Mouse (Mus musculus) lung, embryonic 16.5 days (tissue): Measurements from ENCODE around the gene Anks1. TPM values are rescaled to one million over a fixed set of nuclear protein-coding genes. Genes with fewer than 3 reads are reported as not detected.
"Not testable (repeated sequence)": the region's sequence is repeated elsewhere in the genome, so short reads cannot be mapped to it uniquely, and the experiment has no call there.

Source experiments
- ATAC-seq: fragments of 200-750 bp; cut with Nextera tagmentation; 2 replicates; pipeline ENCODE4 v1.8.0; 2017; ENCODE audit warnings: low read depth, mild to moderate bottlenecking, moderate library complexity
- H3K27ac ChIP-seq: fragments of 300-500 bp; sonication (generic); 2 replicates; pipeline ENCODE4 v1.5.1; 2014; ENCODE audit warnings: mild to moderate bottlenecking, control low read depth, low read length
- H3K27me3 ChIP-seq: fragments of 300-500 bp; sonication (generic); 2 replicates; pipeline ENCODE4 v1.6.1; 2014; ENCODE audit warnings: low read depth, low read length, mixed read lengths; ENCODE audit not compliant: control insufficient read depth, insufficient read depth
- H3K36me3 ChIP-seq: fragments of 300-500 bp; sonication (generic); 2 replicates; pipeline ENCODE4 v1.6.1; 2014; ENCODE audit warnings: low read length; ENCODE audit not compliant: control insufficient read depth, insufficient read depth
- H3K4me1 ChIP-seq: fragments of 300-500 bp; sonication (generic); replicated peaks from 2 replicates; pipeline ENCODE4 v1.6.1; 2014; ENCODE audit warnings: low read length, mixed read lengths; ENCODE audit not compliant: control insufficient read depth, insufficient read depth
- H3K4me2 ChIP-seq: fragments of 300-500 bp; sonication (generic); 2 replicates; pipeline ENCODE4 v1.6.1; 2014; ENCODE audit warnings: low read depth, low read length, control low read depth
- H3K4me3 ChIP-seq: fragments of 300-500 bp; sonication (generic); 2 replicates; pipeline ENCODE4 v1.5.1; 2014; ENCODE audit warnings: mild to moderate bottlenecking, low read length, control low read depth
- H3K9ac ChIP-seq: fragments of 300-500 bp; sonication (generic); 2 replicates; pipeline ENCODE4 v1.6.1; 2014; ENCODE audit warnings: low read length, control low read depth
- H3K9me3 ChIP-seq: fragments of 300-500 bp; sonication (generic); 2 replicates; pipeline ENCODE4 v1.6.1; 2016; ENCODE audit warnings: low read length; ENCODE audit not compliant: control insufficient read depth
- WGBS: fragments of 180-500 bp; shearing (Covaris S2); extraction: QIAGEN DNeasy Blood & Tissue Kit; methylation state at CpG from one replicate; pipeline ENCODE4 v1.1.7; 2014; 5-methylcytosine and 5-hydroxymethylcytosine counted together
- polyA plus RNA-seq: library from polyadenylated mRNA; unstranded; fragments of >200 nt; fragmentation: Nextera tagmentation; extraction: Ambion mirVana; gene quantifications from 2 replicates; pipeline ENCODE4 v1.2.1, GENCODE M21; 2015

The Anks1 gene
- polyA plus RNA-seq, 1 experiment from 2014 or later = 18.1 TPM

DNA sequence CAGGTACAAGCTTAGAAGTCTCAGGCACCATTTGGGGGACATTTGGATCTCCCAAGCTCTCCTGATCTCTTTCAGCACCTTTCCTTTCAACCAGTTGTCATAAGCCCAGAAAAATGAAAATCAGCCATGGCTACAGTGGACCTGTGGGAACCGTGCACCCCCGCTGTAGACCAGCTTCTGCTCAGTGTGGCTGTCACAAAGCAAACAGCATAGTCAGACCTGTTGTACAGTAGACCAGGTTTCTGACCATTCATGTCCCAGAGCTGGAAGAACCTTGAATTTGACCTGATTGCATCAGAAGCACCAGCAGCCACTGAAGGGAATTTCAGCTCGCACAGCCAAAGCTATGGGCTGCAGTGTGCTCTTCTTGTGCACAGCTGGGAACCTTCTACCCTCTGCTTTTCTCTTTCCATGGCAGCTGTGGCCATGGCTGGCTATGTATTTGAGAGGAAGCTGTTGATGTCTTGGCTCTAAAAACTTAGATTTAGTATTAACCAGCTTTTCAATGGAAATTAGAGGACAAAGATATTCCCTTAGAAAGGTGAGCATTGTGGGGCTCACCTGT lies 71.4 kb downstream of the Anks1 start:
- Histone ChIP-seq H3K36me3 (peaks cover 7% of the 10 kb centered on the region), H3K4me1 (no peaks in the 10 kb centered on the region), H3K9me3 (no peaks in the 10 kb centered on the region), H3K27me3 (no peaks in the 10 kb centered on the region), H3K27ac (no peak overlapping the region), H3K4me2 (no peak overlapping the region), H3K9ac (no peak overlapping the region), H3K4me3 (no peak overlapping the region)
- peak; percentile 70 for ATAC-seq
- WGBS = 87% methylated on average over 3 of the region's 3 CpGs

DNA sequence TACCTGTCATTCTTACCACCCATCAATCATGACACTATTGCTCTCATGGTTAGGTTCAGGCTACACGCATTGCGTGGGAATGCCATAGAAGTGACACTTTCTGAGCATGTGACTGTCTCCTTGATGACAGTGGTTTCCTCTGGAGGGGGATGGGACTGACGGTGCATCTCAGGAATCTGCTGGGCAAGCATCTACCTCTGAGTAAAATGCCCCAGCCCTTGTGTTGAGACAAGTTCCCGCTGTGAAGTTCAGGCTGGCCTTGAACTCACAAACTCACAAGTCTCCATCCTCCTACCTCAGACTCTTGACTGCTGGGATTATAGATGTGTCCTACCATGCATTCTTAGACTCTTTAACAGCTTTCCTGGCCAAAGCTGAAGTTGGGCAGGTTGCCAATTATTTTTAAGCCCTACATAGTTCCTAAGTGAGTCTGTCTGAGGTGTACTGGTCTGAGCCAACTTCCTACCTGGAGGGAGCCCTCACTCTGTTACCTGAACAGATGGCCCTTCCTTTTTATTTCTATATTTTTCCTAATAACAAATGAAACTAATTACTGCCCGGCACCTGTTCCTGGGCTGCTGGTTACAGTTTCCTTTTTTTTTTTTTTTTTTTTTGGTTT lies 72.5 kb downstream of the Anks1 start:
- 82% methylated on average over 5 of the region's 5 CpGs for WGBS

DNA sequence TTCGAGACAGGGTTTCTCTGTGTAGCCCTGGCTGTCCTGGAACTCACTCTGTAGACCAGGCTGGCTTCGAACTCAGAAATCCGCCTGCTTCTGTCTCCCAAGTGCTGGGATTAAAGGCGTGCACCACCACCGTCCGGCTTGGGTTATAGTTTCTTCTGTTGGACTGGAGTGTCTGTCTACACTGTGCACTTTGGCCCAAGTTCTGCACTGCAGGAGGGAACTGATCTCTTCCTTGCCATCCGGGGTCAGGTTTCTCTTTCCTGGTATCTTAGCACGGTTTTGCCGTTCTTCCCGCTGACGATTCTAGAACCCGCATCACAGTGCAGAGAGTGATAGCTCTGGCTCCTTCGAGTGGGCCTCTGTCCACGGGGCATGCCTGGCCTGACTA lies 73.0 kb downstream of the Anks1 start:
- H3K36me3 ChIP-seq = peaks cover 14% of the 10 kb centered on the region
- WGBS = 88% methylated on average over 13 of the region's 14 CpGs

More for the DNA sequence above, 72.5 kb downstream of the Anks1 start:
- no peak overlapping the region for H3K4me3 ChIP-seq
- no peaks in the 10 kb centered on the region for H3K9me3 ChIP-seq
- no peak overlapping the region for H3K9ac ChIP-seq
- H3K4me1 ChIP-seq = no peaks in the 10 kb centered on the region
- ATAC-seq = no peak
- H3K36me3 ChIP-seq = peaks cover 9% of the 10 kb centered on the region
- H3K27ac ChIP-seq = no peak overlapping the region
- no peak overlapping the region for H3K4me2 ChIP-seq
- H3K27me3 ChIP-seq = no peaks in the 10 kb centered on the region

DNA sequence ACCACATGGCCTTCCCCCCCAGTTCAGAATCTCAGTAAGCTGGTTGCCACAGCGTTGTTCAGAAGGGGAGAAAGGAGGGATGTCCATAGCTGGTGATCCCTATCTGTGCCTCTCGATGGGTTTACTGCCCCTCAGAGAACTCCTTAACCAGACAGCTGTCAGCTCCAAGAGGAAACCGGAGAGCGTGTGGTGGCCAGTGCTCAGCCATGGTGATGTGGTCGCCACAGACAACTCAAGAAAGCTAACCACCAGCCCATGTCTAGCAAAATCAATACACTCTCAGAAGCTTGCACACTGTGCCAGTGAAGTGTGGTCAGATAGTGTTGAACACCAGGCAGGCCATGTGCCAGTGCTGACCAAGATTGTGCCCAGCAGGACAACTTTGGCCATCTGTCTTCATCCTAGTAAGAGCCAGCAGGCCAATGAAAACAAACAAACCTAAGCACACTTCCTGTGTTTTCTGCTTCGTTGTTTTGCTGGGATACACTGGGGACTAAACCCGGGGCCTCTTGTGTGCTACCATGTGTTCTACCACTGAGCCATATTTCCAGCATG lies 73.7 kb downstream of the Anks1 start:
- Histone ChIP-seq H3K36me3 (peaks cover 17% of the 10 kb centered on the region), H3K9ac (no peak overlapping the region), H3K9me3 (no peaks in the 10 kb centered on the region), H3K4me2 (no peak overlapping the region), H3K4me1 (no peaks in the 10 kb centered on the region), H3K27ac (no peak overlapping the region), H3K4me3 (no peak overlapping the region), H3K27me3 (no peaks in the 10 kb centered on the region)
- 78% methylated on average over 7 of the region's 7 CpGs for WGBS
- ATAC-seq = no peak

More for the DNA sequence above, 73.0 kb downstream of the Anks1 start:
- not testable (repeated sequence) for H3K9ac ChIP-seq, H3K4me3 ChIP-seq, ATAC-seq, H3K9me3 ChIP-seq, H3K4me2 ChIP-seq, H3K27ac ChIP-seq, H3K27me3 ChIP-seq, H3K4me1 ChIP-seq

DNA sequence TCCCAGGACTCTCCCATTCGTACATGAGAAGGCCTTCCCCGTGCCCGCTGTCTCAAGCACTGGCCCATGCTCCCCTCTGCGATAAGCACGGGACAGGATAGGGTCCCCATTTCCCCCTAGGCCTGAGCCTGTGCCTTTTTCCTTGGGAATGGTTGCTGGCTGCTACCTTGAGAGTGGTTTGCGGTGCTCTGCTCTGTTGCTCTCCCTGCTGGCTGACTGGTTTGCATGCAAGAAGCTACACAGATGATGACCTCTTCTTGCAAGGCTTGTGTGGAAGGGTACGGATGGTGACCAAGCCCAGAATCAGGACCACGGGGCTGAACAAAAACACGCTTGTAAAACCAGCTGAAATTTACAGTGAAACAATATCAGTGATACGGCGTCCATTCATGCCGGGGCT lies 75.3 kb downstream of the Anks1 start:
- H3K4me2 ChIP-seq = no peak overlapping the region
- H3K4me3 ChIP-seq = no peak overlapping the region
- H3K9ac ChIP-seq = no peak overlapping the region
- H3K4me1 ChIP-seq = no peaks in the 10 kb centered on the region
- no peaks in the 10 kb centered on the region for H3K27me3 ChIP-seq
- no peak for ATAC-seq
- H3K9me3 ChIP-seq = no peaks in the 10 kb centered on the region
- no peak overlapping the region for H3K27ac ChIP-seq
- 93% methylated on average over 12 of the region's 12 CpGs for WGBS
- H3K36me3 ChIP-seq = peaks cover 17% of the 10 kb centered on the region

DNA sequence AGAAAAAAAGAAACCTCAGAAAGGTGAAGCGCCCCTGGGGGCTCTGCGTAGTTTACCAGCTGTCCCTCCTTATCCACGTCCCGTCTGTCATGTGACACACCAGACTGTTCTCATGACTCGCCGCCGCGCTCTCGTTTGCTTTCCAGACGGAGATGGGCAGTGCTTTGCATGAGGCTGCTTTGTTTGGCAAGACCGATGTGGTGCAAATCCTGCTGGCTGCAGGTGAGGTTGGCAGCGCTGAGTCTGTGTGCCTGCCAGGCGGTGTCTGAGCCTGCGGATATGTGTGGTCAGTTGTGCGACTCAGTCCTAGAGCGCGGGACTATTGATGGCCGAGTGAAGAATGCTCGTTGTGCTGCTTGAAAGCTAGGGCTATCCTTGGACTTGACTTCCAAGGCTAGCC lies 77.0 kb downstream of the Anks1 start:
- Histone ChIP-seq H3K4me1 (no peaks in the 10 kb centered on the region), H3K9ac (no peak overlapping the region), H3K36me3 (peaks cover 17% of the 10 kb centered on the region), H3K4me3 (no peak overlapping the region), H3K9me3 (no peaks in the 10 kb centered on the region), H3K27me3 (no peaks in the 10 kb centered on the region), H3K27ac (no peak overlapping the region), H3K4me2 (no peak overlapping the region)
- WGBS = 86% methylated on average over 19 of the region's 19 CpGs
- no peak for ATAC-seq

DNA sequence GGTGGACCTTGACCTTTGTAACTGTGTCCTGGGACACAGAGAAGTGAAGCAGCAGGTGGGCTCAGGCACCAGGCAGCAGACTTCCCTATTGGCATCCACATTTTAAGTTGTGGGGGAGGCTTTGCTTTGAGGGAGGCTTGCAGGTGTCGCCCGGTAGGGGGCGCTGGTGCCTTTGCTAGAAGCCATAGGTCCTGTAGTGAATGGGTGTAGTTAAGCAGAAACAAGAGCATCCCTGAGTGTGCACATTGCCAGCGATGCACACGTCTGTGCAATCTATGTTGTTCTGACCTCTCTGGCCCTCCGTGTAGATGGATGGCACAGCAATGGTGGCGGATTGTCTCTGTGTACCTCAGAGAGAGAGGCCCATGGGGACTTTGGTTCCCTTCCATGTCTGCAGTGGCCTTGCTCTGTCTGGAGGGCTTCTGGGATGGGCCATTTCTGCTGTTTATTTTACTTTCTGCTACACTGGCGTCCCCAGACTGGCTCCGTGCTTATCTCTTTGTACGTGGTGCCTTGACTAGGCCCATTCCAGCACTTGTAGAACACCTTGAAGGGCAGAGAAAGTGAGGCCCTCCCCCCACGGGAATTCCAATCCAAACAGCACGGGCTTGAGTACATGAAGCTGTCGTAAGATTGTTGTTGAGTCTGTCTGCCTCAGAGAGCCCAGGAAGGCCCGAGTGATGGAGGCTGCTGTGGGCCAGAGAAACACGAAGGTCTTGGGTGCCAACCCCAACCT lies 80.9 kb downstream of the Anks1 start:
- Histone ChIP-seq H3K9ac (0 out of 2 replicates have a peak overlapping the region, but pooled peaks have one; percentile 25), H3K9me3 (no peaks in the 10 kb centered on the region), H3K36me3 (peaks cover 24% of the 10 kb centered on the region), H3K27me3 (no peaks in the 10 kb centered on the region), H3K4me2 (no peak overlapping the region), H3K4me1 (peaks cover 3% of the 10 kb centered on the region; the same call in 1 of the 2 replicates), H3K27ac (peak overlapping the region; percentile 51), H3K4me3 (no peak overlapping the region)
- 18% methylated on average over 15 of the region's 15 CpGs for WGBS
- ATAC-seq = peak; percentile 77

DNA sequence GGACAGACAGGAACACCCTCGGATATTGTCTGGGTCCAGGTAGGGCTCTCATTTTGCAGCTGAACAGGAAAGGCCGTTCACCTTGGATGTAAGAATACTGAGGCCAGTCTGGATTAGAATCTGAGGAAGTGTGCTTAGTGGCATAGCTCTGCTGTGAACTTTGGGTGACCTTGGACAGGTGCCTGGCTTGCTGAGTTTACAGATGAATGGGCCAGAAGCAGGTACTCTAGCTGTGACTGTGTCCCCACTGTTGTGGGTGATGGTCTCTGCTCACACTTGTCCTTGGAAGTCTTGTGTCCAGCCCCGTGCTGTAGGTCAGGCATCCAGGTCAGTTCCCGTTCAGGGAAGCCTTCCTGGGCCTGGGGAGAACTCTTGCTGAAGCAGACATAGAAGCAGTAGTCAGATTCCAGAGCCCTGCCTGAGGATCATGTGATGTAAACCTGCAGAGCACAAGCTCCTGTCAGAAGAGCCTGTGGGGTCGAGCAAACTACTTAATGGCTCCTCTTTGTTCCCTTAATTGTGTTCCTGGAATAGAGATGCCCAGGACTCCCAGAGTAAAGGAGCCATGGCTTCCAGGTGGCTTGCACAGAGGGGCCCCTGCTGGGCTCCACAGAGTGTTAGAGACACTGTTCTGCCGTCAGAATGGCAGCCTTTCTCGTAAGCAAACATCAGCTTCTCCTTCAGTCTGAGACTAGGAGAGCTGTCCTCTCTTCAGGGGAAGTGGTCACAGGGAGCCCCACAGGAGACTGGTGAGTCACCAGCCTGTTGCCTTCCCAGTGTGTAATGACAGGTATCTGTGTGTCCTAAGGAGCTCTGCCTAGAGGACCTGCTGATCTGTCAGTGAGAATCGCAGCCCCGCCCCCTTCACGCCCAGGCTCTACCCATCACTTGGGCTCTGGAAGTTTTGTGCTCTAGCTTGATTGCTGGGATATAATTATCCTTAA lies 85.2 kb downstream of the Anks1 start:
- no peak overlapping the region for H3K9ac ChIP-seq
- H3K4me3 ChIP-seq = no peak overlapping the region
- peaks cover 3% of the 10 kb centered on the region; the same call in 1 of the 2 replicates for H3K4me1 ChIP-seq
- no peaks in the 10 kb centered on the region for H3K9me3 ChIP-seq
- no peaks in the 10 kb centered on the region for H3K27me3 ChIP-seq
- H3K36me3 ChIP-seq = peaks cover 13% of the 10 kb centered on the region; the same call in 1 of the 2 replicates
- ATAC-seq = no peak
- peak overlapping the region; percentile 53 for H3K27ac ChIP-seq
- 57% methylated on average over 10 of the region's 10 CpGs for WGBS
- H3K4me2 ChIP-seq = no peak overlapping the region
